Mouse (Mus musculus) MEL (cell line): ENCODE data around the gene Gpr1.

Source experiments
- BHLHE40 ChIP-seq: IDR thresholded peaks from 2 replicates; pipeline ENCODE4 v1.6.1; 2012; ENCODE audit warnings: low read depth, mild to moderate bottlenecking, inconsistent platforms, low read length, improper control_type of control experiment, borderline replicate concordance
- CHD1 ChIP-seq: IDR thresholded peaks from 2 replicates; pipeline ENCODE4 v1.6.1; 2012; ENCODE audit warnings: low read depth, mild to moderate bottlenecking, inconsistent platforms, low read length, improper control_type of control experiment
- CTCF ChIP-seq, 3 experiments: IDR thresholded peaks in 2 of 3; conservative IDR thresholded peaks in 1 of 3; 2 replicates each; pipeline ENCODE4 v1.5.1; 2011 to 2012; ENCODE audit warnings: low read length in 3 of 3, low read depth in 2 of 3, mild to moderate bottlenecking in 2 of 3, improper control_type of control experiment in 1 of 3, inconsistent platforms in 1 of 3, mixed read lengths in 1 of 3, moderate library complexity in 1 of 3; ENCODE audit not compliant: control insufficient read depth in 1 of 3, insufficient read depth in 1 of 3, poor library complexity in 1 of 3, severe bottlenecking in 1 of 3
- ELF1 ChIP-seq: IDR thresholded peaks from 2 replicates; pipeline ENCODE4 v1.6.1; 2014; ENCODE audit warnings: low read depth, mild to moderate bottlenecking, inconsistent platforms, low read length, improper control_type of control experiment, moderate library complexity
- EP300 ChIP-seq, 2 experiments: IDR thresholded peaks; 2 replicates each; pipeline ENCODE4 v1.6.1; 2011; ENCODE audit warnings: improper control_type of control experiment in 2 of 2, low read length in 2 of 2, low read depth in 1 of 2, mild to moderate bottlenecking in 1 of 2
- GATA1 ChIP-seq: IDR thresholded peaks from 2 replicates; pipeline ENCODE4 v1.6.1; 2011; ENCODE audit warnings: low read depth, low read length, improper control_type of control experiment
- HCFC1 ChIP-seq: IDR thresholded peaks from 2 replicates; pipeline ENCODE4 v1.6.1; 2012; ENCODE audit warnings: low read depth, mild to moderate bottlenecking, inconsistent platforms, low read length, improper control_type of control experiment, moderate library complexity
- MAFK ChIP-seq: IDR thresholded peaks from 2 replicates; pipeline ENCODE4 v1.6.1; 2011; ENCODE audit warnings: low read depth, mild to moderate bottlenecking, low read length, improper control_type of control experiment, borderline replicate concordance
- MEF2A ChIP-seq: IDR thresholded peaks from 2 replicates; pipeline ENCODE4 v1.6.1; 2014; ENCODE audit warnings: low read depth, mild to moderate bottlenecking, inconsistent platforms, low read length, improper control_type of control experiment; ENCODE audit not compliant: poor library complexity, insufficient replicate concordance, severe bottlenecking; ENCODE audit errors: extremely low read depth
- MXI1 ChIP-seq: IDR thresholded peaks from 2 replicates; pipeline ENCODE4 v1.6.1; 2011; ENCODE audit warnings: mild to moderate bottlenecking, low read depth, low read length, improper control_type of control experiment
- MYC ChIP-seq: IDR thresholded peaks from 2 replicates; pipeline ENCODE4 v1.6.1; 2011; ENCODE audit warnings: low read depth, mild to moderate bottlenecking, low read length, improper control_type of control experiment, moderate library complexity
- POLR2A ChIP-seq, 2 experiments: IDR thresholded peaks; 2 replicates each; pipeline ENCODE4 v1.6.1; 2011 to 2012; ENCODE audit warnings: low read length in 2 of 2, mild to moderate bottlenecking in 2 of 2, control low read depth in 1 of 2, improper control_type of control experiment in 1 of 2, low read depth in 1 of 2, moderate library complexity in 1 of 2; ENCODE audit not compliant: control insufficient read depth in 1 of 2, insufficient read depth in 1 of 2, poor library complexity in 1 of 2
- TCF12 ChIP-seq: IDR thresholded peaks from 2 replicates; pipeline ENCODE4 v1.6.1; 2014; ENCODE audit warnings: low read depth, mild to moderate bottlenecking, inconsistent platforms, low read length, improper control_type of control experiment, moderate library complexity
- ZC3H11A ChIP-seq: IDR thresholded peaks from 2 replicates; pipeline ENCODE4 v1.6.1; 2012; ENCODE audit warnings: low read depth, mild to moderate bottlenecking, inconsistent platforms, low read length, improper control_type of control experiment

GRCm38 (mm10) chr1:63237371-63237770, 23.0 kb upstream of the Gpr1 start:
- TF ChIP-seq CTCF (IDR thresholded peaks at IDR 0.05 in 2 of 3, conservative IDR thresholded peaks at IDR 0.05 in 1 of 3; ENCODE audit: control insufficient read depth in 1 of 3, insufficient read depth in 1 of 3, low read depth in 2 of 3, low read length in 3 of 3, poor library complexity in 1 of 3, severe bottlenecking in 1 of 3) (no peak), BHLHE40 (no peak), HCFC1 (no peak), CHD1 (no peak), EP300 (IDR thresholded peaks at IDR 0.05; ENCODE audit: low read depth in 1 of 2, low read length in 2 of 2) (no peak), POLR2A (IDR thresholded peaks at IDR 0.05; ENCODE audit: control insufficient read depth in 1 of 2, insufficient read depth in 1 of 2, low read depth in 1 of 2, low read length in 2 of 2, poor library complexity in 1 of 2) (no peak), MAFK (no peak), MYC (no peak), ZC3H11A (no peak), MEF2A (no peak), ELF1 (no peak), TCF12 (no peak), GATA1 (no peak), MXI1 (no peak)
